Mouse (Mus musculus): ENCODE measurements at regions not wholly inside any gene's neighbourhood (a gene's known extent, or its start where the extent isn't known, plus 50 kb on each side); places are given as distances from the start of the nearest gene placed in this dataset.
"Not testable (repeated sequence)": the region's sequence is repeated elsewhere in the genome, so short reads cannot be mapped to it uniquely, and the experiment has no call there.

DNA sequence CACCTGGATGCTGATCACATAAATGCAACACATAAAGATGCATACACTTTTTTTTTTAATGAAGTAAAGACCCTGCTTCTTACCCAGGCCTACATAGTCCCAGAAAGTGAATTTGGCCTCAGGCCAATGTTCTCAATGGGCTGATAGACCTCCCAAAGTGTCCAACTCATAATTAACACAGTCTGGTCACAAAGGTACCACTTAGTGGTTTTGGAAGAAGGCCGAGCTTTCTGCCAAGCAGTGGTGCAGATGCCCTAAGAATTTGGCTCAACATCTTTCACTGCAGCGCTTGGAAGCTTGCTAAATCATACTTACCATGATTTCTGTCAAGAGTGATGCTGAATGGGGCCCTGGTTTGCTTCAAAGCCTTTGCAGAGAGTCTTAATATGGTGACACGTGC is 706.4 kb upstream of the Rag2 start:
- no peak for DNase-seq

DNA sequence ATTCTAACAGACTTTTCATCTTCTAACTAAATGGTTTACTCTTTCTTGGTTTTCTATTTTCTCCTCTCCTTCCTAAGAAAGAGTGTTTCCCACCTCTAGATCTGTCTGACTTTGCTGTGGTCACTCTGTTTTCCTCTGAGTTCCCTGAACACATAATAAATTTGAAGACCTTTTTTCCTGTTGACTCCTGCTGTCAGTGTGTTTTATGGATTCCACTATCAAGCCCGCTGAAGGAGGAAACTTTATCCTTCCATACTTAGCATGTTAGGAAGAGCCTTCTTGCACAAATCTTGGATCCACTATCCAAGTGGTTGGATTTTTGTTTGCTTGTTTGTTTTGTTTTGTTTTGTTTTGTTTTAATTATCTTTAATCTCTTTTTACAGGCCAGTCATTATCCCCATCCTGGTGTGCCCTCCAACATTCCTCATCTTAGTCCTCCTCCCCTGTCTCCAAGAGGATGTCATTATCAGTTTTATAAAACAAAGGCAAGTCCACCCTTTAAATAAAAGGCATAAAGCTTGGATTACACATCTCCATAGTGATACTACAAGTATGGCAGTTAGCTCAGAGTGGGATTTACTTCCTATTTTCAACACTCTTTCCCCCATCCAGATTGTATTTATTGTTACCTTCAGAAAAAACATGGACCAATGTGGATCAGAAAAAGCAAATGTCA is 704.8 kb upstream of the Rag2 start:
- DNase-seq: no peak

DNA sequence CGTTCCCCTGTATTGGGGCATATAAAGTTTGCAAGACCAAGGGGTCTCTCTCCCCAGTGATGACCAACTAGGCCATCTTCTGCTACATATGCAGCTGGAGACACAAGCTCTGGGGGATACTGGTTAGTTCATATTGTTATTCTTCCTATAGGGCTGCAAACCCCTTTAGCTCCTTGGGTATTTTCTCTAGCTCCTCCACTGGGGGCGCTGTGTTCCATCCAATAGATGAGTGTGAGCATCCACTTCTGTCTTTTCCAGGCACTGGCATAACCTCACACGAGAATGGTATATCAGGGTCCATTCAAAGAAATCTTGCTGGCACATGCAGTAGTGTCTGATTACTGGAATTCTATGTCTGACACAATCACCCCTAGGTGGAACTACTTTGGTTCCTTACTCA is 675.9 kb upstream of the Rag2 start:
- not testable (repeated sequence) for DNase-seq

DNA sequence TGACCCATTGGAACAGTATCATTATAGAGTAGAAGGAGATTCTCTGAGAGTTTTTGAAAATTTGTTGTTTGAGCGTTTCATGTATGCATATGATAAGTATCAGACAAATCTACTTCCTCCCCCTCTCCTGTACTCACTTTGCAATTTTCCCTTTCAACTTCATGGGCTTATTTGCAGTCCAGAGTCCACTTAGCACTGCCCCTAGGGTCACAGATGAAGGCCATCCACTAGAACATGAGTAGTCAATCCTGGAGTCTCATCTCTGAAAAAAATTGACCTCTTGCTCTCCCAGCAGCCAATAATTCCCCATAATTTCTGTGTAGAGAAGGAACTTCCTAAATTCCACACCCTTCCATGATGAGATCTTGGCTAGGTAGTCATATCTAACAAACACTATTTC is 665.1 kb upstream of the Rag2 start:
- DNase-seq: no peak

DNA sequence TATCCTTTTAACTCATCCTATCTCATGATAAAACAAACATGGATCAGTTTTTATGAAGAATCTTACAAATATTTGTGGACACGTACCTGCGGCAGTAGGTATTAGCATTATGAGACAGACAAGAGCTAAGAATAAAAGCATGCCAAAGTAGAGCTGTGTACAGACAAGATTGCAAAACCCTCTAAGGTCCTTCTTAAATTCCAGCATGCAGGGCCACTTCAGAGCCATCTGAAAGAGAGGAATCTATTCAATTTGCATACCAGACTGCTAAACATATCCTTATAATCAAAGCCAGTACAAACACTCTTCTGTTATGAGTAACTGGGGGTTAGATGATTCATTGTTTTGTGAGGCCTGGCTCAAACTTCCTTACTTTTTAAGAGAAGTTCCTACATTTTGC is 659.9 kb upstream of the Rag2 start:
- no peak for DNase-seq

DNA sequence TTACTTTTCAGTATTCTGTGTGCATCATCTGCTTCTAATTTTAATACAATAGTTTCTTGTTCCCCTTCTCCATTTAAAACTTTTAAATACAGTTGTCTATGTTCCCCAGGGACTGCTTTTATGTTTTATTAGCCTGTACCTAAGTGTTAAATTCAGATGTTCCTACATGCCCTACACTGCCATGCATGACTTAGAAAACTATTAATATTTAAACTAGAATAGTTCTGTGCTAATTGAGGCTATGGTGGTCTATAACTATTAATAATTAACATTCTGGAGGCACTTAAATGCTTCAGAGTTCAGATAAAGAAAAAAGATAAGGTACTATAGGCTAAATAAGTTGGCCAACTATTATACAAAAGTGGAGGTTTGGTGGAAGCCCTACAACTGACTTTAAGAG is 647.3 kb upstream of the Rag2 start:
- DNase-seq: no peak

DNA sequence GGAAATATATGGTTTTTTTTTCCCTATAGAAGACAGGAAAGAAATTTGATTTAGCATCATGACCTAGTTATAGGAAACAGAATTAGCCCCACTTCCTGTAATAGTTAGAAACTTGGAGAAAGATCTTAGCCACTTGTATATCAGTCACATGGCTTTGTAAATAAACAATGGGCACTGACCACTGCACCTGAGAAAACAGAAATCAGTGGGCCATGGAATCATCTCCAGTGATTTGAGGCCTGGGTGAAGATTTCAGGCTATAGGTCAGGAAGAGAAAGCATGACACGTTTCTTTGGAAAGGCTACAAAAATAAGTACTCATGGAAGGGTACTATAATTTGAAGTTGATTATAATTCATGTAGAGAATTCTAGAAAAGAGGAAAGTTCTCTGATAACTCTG is 642.2 kb upstream of the Rag2 start:
- DNase-seq: no peak

DNA sequence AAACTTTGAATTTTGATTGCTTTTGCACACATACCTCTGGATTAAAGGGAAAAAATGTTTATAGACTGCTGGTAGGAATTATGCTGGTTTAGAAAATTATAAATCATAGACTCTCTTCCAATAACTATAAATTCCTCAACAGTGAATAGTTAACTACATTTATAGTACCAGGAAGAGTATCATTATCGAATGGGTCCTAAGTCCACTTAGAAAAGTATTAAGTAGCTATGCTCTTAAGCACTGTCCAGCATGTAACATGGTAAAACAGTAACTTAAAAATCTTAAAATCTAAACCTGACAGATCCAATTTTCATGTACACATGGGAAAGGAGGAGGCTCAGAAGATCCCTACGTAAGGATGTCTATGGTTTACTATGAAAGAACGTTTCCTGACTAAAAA is 609.2 kb upstream of the Rag2 start:
- DNase-seq: no peak

DNA sequence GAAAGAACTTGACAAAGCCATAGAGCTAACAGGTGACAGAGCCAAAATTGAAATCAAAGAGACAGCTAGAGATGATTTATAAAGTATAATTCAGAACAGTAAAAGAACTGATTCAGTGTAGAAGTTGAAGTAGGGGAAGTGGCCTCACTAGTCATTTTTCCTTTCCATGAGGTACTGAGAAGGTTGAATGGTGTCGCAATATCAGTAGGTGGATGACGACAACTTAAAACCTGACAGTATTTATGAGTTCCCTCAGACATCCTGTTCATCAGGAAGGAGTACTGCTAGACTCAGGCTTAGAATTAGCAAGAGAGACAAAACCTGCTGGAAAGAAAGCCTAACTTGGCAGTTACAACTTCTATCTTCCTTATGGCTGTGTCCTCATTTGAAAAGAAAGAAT is 605.1 kb upstream of the Rag2 start:
- DNase-seq: no peak

DNA sequence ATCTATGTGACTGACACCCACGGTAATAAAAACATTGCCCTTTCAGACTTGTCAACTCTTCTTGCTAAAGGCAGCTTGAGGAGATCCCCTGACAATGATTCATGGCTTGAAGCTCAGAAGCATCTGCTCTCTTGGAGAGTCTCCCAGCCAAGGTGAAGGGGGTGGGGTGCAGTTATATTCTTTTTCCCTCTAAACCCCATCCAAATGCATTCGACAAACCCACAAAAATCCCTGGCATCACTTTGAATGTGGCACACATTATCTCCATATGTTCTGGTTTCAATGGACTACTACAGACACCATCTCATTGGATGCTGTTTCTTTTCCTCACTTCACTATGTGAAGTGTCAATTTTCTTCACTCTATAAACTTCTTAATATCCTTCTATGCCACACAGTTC is 603.0 kb upstream of the Rag2 start:
- DNase-seq: no peak

DNA sequence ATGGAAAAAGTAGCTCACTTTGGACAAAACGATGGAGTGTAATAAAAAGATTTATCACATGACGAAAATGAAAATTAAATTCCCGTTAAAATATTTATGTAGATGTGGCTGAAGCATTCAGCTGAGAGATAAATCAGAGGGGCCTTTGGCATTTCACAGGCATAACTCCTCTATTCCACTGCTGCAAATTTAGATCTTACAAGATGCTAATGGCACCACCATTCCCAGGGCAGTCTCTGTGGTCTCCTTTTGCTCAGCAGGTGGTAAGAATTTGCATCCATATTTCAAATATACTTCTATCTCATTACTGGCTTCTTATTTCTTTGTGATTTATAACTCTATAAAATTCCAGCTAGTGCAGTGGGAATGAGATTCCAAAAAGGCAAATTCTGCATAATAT is 581.5 kb upstream of the Rag2 start:
- no peak for DNase-seq

DNA sequence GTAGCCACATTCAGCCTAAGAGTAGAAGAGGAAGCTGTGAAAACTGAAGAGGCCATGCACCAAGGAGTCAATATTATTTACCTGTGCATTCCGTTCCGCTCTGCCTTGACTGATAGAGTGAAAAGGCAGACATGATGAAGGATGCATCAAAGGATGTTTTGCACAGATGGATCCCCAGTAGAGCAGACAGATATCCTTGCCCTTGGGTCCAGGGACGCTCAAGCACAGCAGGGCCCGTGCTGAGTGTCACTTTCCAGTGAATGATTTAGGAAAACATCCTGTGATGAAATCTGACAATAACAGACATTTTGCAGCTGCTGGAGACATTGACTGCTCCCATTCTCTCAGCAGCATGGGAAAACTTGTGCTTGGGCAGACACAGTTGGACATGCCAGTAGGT is 561.6 kb upstream of the Rag2 start:
- DNase-seq: no peak

DNA sequence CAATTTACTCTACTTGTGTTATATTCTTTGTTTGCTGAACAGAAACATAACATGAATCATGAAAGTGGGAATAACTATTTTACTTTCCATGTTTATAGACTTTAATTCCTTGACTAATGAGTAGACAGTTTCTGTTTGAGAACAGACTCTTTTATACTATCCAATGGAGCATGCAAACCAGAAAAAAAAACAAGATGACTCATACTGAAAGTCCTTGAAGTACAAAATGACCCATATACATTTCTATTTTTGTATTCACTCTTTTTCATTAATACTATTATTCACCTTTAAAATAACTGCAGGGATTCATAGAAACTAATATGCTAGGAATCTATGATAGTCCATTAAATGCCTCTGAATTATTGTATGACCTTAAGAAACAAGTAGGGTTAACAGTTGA is 549.5 kb upstream of the Rag2 start:
- no peak for DNase-seq

DNA sequence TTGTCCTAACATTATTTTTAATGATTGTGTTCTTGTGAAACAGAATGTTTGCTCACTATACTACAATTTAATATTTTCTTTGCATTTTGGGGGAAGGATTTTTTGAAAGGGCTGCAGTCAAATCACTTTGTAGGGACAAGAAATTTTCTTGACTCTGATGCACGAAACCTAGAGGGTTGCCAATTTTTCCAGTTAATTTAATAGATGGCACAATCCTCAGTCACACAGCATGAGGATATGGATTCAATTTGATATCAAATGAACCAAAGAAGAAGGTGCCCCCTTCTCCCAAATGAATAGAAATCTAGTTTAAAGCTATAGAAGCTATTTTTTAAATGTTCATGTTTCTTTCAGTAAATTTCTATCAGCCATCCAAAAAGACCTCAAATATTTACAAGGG is 544.3 kb upstream of the Rag2 start:
- no peak for DNase-seq

DNA sequence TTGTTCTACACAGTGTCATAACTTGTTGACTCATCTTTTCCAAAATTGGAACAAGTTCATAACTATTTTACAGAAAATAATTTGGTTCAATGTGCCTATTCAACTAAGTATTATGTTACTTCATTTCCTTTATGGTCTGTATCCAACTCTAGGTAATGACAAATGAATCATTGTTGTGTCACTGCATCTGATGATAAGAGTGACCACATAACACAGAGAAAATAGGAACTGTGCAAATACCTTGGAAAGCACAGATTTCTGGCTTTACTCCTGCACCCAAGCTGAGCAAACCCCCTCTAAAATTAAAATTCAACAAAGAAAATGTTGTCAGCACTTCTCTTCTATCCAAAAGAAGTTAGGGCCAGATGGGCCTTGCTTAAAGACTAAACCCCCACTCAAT is 540.7 kb upstream of the Rag2 start:
- no peak for DNase-seq

DNA sequence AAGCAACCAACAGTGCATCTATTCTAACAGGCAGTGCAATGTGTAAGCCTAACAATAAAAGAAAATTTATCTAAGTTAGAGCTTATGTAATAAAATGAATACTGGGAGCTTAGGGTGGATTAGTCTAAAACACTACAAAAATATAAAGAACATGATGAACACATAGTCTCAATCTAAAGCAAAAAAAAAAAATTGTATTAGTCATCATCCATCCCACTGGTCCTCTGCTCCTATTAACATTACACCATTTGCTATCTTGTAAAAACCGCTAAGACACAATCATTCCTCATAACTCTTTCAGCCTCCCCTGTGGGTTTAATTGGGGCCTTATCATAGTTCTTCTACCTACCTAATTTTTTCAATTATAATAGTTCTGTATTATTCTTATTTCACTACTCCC is 539.9 kb upstream of the Rag2 start:
- DNase-seq: no peak

DNA sequence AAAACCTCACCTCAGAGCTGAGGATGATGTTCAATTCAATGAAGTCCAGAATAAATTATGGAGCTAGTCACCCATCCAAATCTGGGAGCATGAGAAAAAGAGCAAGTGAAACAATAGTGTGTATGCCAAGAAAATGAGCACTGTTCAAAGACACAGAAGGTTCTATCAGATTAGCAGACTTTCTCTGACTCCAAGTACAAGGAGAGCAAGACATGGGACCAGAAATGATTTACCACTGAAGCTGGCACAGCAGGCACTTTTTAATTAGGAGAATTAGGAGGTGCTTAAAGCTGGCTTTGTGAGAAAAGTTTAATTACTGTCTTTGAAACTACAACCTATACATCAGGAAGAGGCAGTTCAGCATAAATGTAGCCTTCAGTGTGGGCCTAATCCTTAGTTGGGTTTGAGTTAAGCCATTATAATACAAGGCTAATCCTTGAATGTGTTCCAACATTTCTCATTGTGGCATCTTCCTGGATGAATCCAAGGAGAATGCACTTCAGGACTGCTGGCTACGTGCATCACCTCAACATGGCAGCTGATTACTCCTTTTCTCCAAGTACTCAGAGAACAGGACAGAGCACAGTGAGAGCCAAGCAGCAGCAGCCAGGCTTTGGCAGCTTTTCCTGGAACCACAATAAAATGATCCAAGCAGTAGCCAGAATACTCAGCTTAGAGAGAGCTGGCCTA is 517.2 kb upstream of the Rag2 start:
- DNase-seq: no peak

DNA sequence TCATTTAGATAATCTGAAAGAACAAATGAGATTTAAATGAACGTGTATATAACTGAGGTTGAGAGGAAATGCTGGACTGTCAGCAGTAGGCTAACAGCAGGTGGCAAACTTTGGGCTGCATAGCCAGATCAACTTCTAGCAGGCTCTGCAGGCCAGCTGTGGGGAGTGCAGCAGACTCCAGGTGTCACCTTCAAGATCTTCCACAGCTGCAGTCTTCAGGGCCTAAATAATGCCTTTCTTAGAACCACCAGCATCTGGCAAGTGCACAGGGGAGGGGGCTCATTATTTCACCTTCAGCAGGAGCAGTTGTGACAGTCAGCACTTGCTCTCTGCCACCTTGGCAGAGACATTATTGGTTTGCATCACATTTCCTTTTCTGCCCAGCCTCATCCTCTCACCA is 487.7 kb upstream of the Rag2 start:
- no peak for DNase-seq

DNA sequence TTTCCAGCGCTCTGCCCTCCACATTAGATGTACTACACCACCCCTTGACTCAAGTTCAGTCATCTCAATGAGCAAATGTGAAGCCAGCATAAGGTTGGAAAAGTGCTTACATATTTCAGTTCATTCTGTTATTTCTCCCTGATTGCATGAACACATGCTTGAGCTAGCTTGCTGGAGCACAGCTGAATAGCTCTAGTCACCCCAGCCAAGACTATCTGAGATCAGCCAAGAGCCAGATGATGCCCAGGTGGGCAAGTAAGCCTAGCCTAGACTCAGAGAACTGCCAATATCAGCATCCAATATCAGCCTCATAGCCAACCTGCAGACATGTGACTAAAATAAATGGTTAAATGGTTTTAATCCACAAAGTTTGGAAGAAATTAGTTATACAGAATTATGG is 484.6 kb upstream of the Rag2 start:
- DNase-seq: no peak

DNA sequence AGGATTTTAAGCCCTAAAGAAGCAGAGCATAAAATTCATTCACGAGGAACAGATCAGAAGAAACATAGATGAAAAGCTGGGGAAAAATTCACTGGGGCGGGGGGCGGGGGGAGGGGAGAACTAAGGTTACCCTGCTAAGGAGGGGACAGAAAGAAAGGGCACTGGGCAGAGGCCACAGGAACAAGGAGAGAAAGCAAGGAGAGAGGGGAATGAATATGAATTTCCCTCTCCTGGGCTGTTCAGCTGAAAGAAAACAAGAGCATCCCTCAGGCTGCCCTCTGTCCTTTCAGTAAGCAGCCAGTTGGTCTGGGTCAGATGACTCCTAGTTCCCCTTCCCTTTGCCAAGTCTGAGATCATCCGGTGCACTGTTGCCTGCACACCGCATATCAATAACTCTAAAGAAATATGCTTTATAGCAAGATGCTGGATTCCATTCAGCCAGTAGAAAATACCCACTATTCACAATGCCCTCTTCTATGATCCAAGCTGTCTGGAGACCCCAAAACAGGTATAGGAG is 467.7 kb upstream of the Rag2 start:
- DNase-seq: no peak

DNA sequence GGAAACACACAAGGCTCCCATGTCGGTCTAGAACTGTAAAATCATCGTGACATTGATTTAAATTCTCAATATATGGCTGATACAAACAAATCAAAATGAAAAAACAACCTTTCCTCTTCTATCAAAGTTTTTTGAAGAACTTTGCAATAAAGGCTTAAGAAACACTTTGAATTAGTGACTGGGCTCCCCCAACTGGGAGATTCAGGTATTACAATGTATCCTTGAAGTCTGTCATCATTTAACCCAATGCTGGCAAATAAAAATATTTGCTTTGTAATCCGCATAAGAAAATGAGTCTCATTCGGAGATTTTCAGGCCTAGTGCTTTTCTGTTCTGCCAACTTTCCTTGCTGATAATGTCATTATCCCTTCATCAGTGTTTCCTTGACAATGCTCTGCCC is 465.2 kb upstream of the Rag2 start:
- DNase-seq: no peak

DNA sequence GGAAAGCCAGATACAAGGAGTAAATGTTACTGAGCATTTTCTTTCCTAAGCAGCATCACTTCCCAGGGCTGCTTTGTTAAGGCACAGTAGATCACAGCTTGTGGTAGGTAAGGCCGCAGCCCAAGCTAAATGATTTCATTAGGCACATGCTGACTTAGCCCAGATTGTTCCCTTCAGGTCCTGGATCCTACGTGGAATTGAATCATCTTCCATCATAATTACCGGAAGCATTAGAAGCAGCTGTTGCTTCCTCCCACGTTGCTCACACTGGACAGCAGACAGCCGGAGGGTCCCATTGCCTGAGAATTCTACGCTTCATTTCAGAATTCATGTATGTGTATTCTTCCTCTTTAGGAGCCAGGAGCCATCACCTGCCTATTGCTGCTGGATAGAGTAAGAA is 458.6 kb upstream of the Rag2 start:
- DNase-seq: no peak

DNA sequence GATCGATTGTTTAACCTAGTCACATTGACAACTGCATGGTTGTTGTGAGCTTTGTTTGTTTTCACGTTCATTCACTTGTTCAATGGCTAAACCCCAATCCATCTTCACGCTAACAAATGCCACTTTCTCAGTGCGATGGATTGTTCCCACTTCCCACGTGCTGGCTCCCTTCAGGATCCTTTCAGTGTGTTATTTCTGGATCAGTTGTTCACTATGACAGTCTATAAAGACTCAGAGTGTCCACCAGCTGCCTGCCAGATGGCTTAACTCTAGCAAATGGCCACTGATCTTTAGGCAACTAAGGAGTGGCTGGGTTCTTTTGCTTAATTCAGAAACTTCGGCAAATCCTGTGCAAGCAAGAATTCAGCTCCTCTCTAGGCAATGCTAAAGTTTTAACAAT is 451.7 kb upstream of the Rag2 start:
- no peak for DNase-seq

DNA sequence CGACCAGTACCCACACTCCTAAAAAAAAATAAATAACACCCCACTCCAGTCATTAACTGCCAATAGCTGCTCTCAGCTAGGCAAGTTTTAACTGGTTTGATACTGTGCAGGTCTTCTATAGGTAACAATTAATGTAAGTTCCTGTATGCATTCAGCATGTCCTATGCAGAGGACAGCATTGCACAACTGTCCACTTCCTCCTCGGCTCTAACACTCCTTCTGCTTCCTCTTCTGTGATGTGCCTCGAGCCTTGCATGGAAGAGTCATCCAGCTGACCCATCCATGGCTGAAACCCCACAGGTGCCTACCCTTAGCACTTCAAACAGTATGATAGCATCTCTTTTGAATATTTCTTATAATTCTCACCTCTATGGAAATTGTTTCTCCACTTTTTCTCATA is 449.4 kb upstream of the Rag2 start:
- DNase-seq: no peak

DNA sequence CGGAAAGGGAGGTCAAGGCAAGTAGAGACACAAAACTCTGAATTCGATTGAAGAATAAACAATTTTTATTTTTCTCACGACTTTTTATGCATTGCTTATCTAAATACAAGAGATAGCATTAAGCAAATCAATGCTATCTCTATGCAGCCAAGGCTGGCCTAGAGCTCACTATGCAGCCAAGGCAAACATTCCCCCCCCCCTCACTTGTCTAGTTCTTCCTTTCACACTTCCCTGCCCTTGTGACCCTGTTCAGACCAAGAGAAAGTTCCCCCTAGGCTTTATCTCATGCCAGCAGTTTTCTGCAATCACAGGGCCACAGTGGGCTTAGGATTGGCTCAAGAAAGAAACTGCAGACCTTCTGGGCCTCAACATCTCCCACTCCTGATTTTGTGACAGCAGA is 417.9 kb upstream of the Rag2 start:
- no peak for DNase-seq
